Mouse (Mus musculus): ENCODE results near the gene Nfkbia. TPM values are rescaled to one million over a fixed set of nuclear protein-coding genes. Genes with fewer than 3 reads are reported as not detected.

Nfkbia gene
- polyA plus RNA-seq, 1 experiment, result 43.2 TPM

DNA sequence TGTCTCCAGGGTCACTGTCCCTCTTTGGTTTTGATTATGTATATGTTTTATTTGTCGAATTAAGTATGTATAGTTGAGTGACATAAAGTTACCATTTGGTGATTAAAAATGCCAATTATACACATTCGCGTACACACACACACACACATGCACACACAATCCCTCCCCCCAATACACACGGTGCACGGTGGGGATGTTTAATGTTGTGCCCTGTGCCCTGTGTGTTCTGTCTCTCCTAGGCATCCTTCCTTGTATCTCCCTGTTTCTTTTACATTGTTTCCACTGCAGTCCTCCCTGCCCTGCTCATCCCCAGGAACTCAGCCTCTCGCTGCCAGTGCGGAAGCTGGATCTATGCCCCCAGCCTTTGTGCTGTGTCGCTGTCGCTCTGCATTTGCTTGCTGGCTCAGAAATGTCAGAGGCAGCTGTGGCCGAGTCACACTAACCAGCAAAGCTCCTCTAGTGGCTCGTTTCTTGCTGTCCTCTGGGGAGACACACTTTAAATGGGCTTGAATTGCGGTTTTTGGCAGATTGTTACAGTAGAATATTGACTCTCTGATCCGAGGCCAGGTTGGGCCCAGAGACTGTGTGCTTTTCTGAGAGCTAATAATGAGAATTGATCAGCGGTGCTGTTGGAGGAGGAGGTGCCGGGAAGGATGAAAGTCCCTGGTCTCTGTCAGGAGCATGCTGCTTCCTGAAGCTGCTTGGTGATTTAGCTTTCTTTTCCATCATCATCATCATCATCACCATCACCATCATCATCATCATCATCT, 34.7 kb upstream of the Nfkbia start:
- no peak for TF ChIP-seq USF1 (IDR thresholded peaks at IDR 0.05; ENCODE audit: low read depth)
- Histone ChIP-seq H3K79me2 (ENCODE audit: control insufficient read depth, insufficient read depth) (no peaks in the 10 kb centered on the region), H3K27me3 (ENCODE audit: control insufficient read depth, insufficient read depth, insufficient read length) (peaks cover 8% of the 10 kb centered on the region), H3K36me3 (ENCODE audit: control insufficient read depth, insufficient read depth) (no peaks in the 10 kb centered on the region), H3K4me3 (ENCODE audit: insufficient read depth, poor library complexity, severe bottlenecking) (no peak overlapping the region), H3ac (ENCODE audit: control insufficient read depth, insufficient read length, low read depth) (no peak overlapping the region), H3K79me3 (ENCODE audit: low read depth) (no peaks in the 10 kb centered on the region)

DNA sequence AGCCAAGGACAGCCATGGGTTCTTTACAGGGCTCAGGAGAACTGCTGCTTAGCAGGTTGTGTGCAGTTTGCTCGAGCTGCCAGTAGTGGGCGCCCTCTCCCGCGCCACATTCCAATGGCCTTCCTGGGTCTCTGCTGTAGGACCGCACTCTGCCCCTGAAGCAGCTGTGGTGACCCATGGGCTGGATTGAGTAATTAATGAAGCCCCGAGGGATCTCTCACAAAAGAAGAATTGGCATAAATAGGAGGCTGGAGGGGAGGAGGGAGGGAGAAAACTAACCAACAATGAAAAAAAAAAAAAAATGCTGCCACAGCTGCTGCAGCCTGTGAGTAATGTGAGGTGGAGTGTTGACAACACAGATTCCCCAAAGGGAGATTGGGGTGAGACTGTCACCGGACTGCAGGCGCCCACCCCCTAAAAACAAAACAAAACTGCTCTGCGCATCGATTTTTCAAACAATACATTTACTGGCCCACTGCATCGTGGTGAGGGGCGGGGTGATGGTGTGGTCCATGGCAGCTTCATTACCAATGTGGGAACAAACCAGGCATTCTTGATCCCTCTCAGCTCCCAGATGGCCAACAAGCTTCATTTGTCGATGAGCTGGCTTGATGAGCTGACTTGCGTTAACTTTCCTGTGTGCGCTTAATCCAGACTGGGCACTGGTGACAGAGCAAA, 25.8 kb upstream of the Nfkbia start:
- TF ChIP-seq CEBPB (IDR thresholded peaks at IDR 0.05; ENCODE audit: low read depth), result peak; percentile 13
- TF ChIP-seq FOSL1 (IDR thresholded peaks at IDR 0.05; ENCODE audit: insufficient read depth, low read length, poor library complexity, severe bottlenecking), result no peak
- peak; percentile 92 for TF ChIP-seq CTCF (IDR thresholded peaks at IDR 0.05; ENCODE audit: control insufficient read depth, insufficient read depth, insufficient read length)
- TF ChIP-seq MYOD1 (IDR thresholded peaks at IDR 0.05; ENCODE audit: control insufficient read depth, insufficient read length, low read depth), result peak; percentile 89
- TF ChIP-seq USF1 (IDR thresholded peaks at IDR 0.05; ENCODE audit: low read depth), result no peak
- H3ac ChIP-seq (ENCODE audit: control insufficient read depth, insufficient read length, low read depth), result no peak overlapping the region
- H3K4me3 ChIP-seq (ENCODE audit: insufficient read depth, poor library complexity, severe bottlenecking), result no peak overlapping the region
- no peaks in the 10 kb centered on the region for H3K36me3 ChIP-seq (ENCODE audit: control insufficient read depth, insufficient read depth)
- no peaks in the 10 kb centered on the region for H3K27me3 ChIP-seq (ENCODE audit: control insufficient read depth, insufficient read depth, insufficient read length)
- no peaks in the 10 kb centered on the region for H3K79me3 ChIP-seq (ENCODE audit: low read depth)
- no peaks in the 10 kb centered on the region for H3K79me2 ChIP-seq (ENCODE audit: control insufficient read depth, insufficient read depth)

DNA sequence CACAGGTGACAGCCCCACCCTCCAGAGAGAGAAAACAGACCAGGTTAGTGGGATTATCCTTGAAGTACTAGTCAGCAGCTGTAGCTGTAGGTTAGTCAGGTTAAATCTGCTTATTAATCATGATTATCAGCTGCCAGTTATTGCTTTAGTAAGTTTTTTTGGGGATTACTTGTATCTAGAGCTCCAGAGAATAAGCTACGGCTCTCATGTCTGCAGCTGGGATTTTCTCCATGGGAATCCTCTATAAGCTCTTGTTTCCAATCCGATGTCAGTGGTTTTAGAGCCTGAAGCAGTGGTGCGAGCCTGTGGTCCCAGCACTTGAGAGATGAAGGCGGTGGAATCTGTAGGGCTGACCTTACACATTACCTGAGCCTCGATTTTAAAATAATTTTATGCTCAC, 16.4 kb upstream of the Nfkbia start:
- H3K4me3 ChIP-seq (ENCODE audit: insufficient read depth, poor library complexity, severe bottlenecking), result no peak overlapping the region
- no peaks in the 10 kb centered on the region for H3K36me3 ChIP-seq (ENCODE audit: control insufficient read depth, insufficient read depth)
- no peaks in the 10 kb centered on the region for H3K79me3 ChIP-seq (ENCODE audit: low read depth)
- no peaks in the 10 kb centered on the region for H3K79me2 ChIP-seq (ENCODE audit: control insufficient read depth, insufficient read depth)
- TF ChIP-seq MYOG (IDR thresholded peaks at IDR 0.05; ENCODE audit: control insufficient read depth, extremely low read depth, insufficient read length) (no peak), FOSL1 (IDR thresholded peaks at IDR 0.05; ENCODE audit: insufficient read depth, low read length, poor library complexity, severe bottlenecking) (no peak), CTCF (IDR thresholded peaks at IDR 0.05; ENCODE audit: control insufficient read depth, insufficient read depth, insufficient read length) (no peak), MAX (IDR thresholded peaks at IDR 0.05) (no peak), MYOD1 (IDR thresholded peaks at IDR 0.05; ENCODE audit: control insufficient read depth, insufficient read length, low read depth) (no peak), CEBPB (IDR thresholded peaks at IDR 0.05; ENCODE audit: low read depth) (no peak), USF1 (IDR thresholded peaks at IDR 0.05; ENCODE audit: low read depth) (no peak)
- no peak overlapping the region for H3ac ChIP-seq (ENCODE audit: control insufficient read depth, insufficient read length, low read depth)
- no peaks in the 10 kb centered on the region for H3K27me3 ChIP-seq (ENCODE audit: control insufficient read depth, insufficient read depth, insufficient read length)

DNA sequence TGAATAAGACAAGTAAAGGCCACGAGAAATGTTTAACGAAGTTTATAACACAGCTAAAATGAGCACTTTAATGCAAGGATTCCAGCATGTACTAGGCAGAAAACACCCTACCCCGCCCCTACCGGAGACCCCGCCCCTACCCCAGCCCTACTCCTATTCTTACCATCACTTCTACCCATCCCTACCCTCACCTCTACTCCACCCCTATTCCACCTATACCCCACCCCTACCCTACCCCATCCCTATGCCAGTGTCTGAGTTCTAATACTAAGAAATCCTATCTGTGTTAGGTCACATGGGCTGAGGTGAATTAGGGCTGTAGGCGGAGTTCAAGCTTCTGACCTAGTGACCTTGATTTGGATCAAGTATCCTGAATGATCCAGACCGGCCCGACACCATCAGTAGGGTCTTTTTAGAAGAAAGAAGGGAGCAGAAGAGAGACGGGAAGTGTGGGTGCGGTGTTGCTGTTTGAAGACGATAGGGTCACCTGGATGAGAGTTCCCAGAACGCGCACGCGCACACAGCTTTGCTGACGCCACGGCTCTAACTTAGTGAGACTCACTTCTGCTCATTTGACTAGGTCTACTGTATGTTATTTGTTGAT, 15.0 kb upstream of the Nfkbia start:
- Histone ChIP-seq H3K79me3 (ENCODE audit: low read depth) (no peaks in the 10 kb centered on the region), H3ac (ENCODE audit: control insufficient read depth, insufficient read length, low read depth) (no peak overlapping the region), H3K4me3 (ENCODE audit: insufficient read depth, poor library complexity, severe bottlenecking) (no peak overlapping the region), H3K79me2 (ENCODE audit: control insufficient read depth, insufficient read depth) (no peaks in the 10 kb centered on the region), H3K27me3 (ENCODE audit: control insufficient read depth, insufficient read depth, insufficient read length) (no peaks in the 10 kb centered on the region), H3K36me3 (ENCODE audit: control insufficient read depth, insufficient read depth) (no peaks in the 10 kb centered on the region)
- TF ChIP-seq MYOD1 (IDR thresholded peaks at IDR 0.05; ENCODE audit: control insufficient read depth, insufficient read length, low read depth) (no peak), FOSL1 (IDR thresholded peaks at IDR 0.05; ENCODE audit: insufficient read depth, low read length, poor library complexity, severe bottlenecking) (no peak), MAX (IDR thresholded peaks at IDR 0.05) (no peak), USF1 (IDR thresholded peaks at IDR 0.05; ENCODE audit: low read depth) (no peak), MYOG (IDR thresholded peaks at IDR 0.05; ENCODE audit: control insufficient read depth, extremely low read depth, insufficient read length) (no peak), CEBPB (IDR thresholded peaks at IDR 0.05; ENCODE audit: low read depth) (no peak), CTCF (IDR thresholded peaks at IDR 0.05; ENCODE audit: control insufficient read depth, insufficient read depth, insufficient read length) (no peak)

DNA sequence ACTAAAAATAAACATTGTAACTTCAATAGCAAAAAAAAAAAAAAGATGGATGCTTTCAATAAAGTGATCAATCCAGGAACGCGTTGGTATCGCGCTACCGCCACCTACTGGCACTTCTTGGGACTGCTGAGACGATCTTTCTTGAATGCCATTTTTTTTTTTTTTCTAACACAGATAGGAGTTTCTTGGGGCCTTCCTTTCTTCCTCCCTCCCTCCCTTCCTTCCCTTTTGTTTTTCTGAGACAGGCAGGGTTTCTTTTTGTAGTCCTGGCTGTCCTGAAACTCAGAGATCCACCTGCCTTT, 13.5 kb upstream of the Nfkbia start:
- H3K4me3 ChIP-seq (ENCODE audit: insufficient read depth, poor library complexity, severe bottlenecking), result no peak overlapping the region
- no peak for TF ChIP-seq FOSL1 (IDR thresholded peaks at IDR 0.05; ENCODE audit: insufficient read depth, low read length, poor library complexity, severe bottlenecking)
- TF ChIP-seq CTCF (IDR thresholded peaks at IDR 0.05; ENCODE audit: control insufficient read depth, insufficient read depth, insufficient read length), result peak; percentile 32
- TF ChIP-seq MYOG (IDR thresholded peaks at IDR 0.05; ENCODE audit: control insufficient read depth, extremely low read depth, insufficient read length), result no peak

More for the DNA sequence above, 13.5 kb upstream of the Nfkbia start:
- Histone ChIP-seq H3K27me3 (ENCODE audit: control insufficient read depth, insufficient read depth, insufficient read length) (no peaks in the 10 kb centered on the region), H3K79me3 (ENCODE audit: low read depth) (no peaks in the 10 kb centered on the region), H3K79me2 (ENCODE audit: control insufficient read depth, insufficient read depth) (no peaks in the 10 kb centered on the region), H3ac (ENCODE audit: control insufficient read depth, insufficient read length, low read depth) (no peak overlapping the region), H3K36me3 (ENCODE audit: control insufficient read depth, insufficient read depth) (no peaks in the 10 kb centered on the region)

All from C2C12 (cell line).